Mouse (Mus musculus) CH12.LX (cell line): ENCODE measurements around the gene Mrtfb. TPM values are rescaled to one million over a fixed set of nuclear protein-coding genes. Genes with fewer than 3 reads are reported as not detected.

ENCODE experiments used
- DNase-seq: peaks from one replicate; pipeline ENCODE4 v3.0.0-alpha.2; 2013; ENCODE audit errors: extremely low read depth
- H3K27ac ChIP-seq: 2 replicates; pipeline ENCODE4 v1.5.1; 2012; ENCODE audit warnings: low read depth, mild to moderate bottlenecking, control low read depth, moderate library complexity; ENCODE audit not compliant: insufficient read depth
- H3K27me3 ChIP-seq: replicated peaks from 2 replicates; pipeline ENCODE3; 2012; ENCODE audit warnings: inconsistent platforms
- H3K36me3 ChIP-seq, 2 experiments: replicated peaks in 1 of 2; 2 replicates each; pipeline versions ENCODE3 to v1.6.1; 2012; ENCODE audit warnings: inconsistent platforms in 1 of 2, low read length in 1 of 2, mild to moderate bottlenecking in 1 of 2, mixed read lengths in 1 of 2, moderate library complexity in 1 of 2; ENCODE audit not compliant: control insufficient read depth in 1 of 2, insufficient read depth in 1 of 2
- H3K4me1 ChIP-seq, 2 experiments: 2 replicates each; pipeline ENCODE4 v1.6.1; 2012; ENCODE audit warnings: inconsistent platforms in 1 of 2, moderate library complexity in 1 of 2; ENCODE audit not compliant: insufficient read depth in 2 of 2, control insufficient read depth in 1 of 2
- H3K4me2 ChIP-seq: 2 replicates; pipeline ENCODE4 v1.6.1; 2012; ENCODE audit warnings: low read depth, mild to moderate bottlenecking, control low read depth; ENCODE audit not compliant: poor library complexity, insufficient read depth, severe bottlenecking
- H3K4me3 ChIP-seq, 3 experiments: fragments of 150-350 bp in 1 of 3; sonication (generic) in 1 of 3; replicated peaks in 1 of 3; 2 replicates each; pipeline versions ENCODE3 to v1.5.1; 2011 to 2012; ENCODE audit warnings: low read depth in 2 of 3, low read length in 2 of 3, mild to moderate bottlenecking in 2 of 3, moderate library complexity in 2 of 3, control low read depth in 1 of 3, improper control_type of control experiment in 1 of 3, inconsistent platforms in 1 of 3, mixed read lengths in 1 of 3; ENCODE audit not compliant: poor library complexity in 1 of 3
- H3K79me2 ChIP-seq: replicated peaks from 2 replicates; pipeline ENCODE4 v1.6.1; 2012; ENCODE audit warnings: mild to moderate bottlenecking, moderate library complexity; ENCODE audit not compliant: control insufficient read depth, poor library complexity, insufficient read depth, severe bottlenecking; ENCODE audit errors: extremely low read depth
- H3K9ac ChIP-seq: 2 replicates; pipeline ENCODE4 v1.6.1; 2012; ENCODE audit warnings: low read depth, mild to moderate bottlenecking, control low read depth, moderate library complexity; ENCODE audit not compliant: insufficient read depth
- H3K9me3 ChIP-seq: replicated peaks from 2 replicates; pipeline ENCODE3; 2012; ENCODE audit warnings: low read length, inconsistent platforms, mixed read lengths
- CHD1 ChIP-seq: IDR thresholded peaks from 2 replicates; pipeline ENCODE4 v1.6.1; 2012; ENCODE audit warnings: low read depth, low read length, improper control_type of control experiment, inconsistent platforms
- E2F4 ChIP-seq: IDR thresholded peaks from 2 replicates; pipeline ENCODE4 v1.6.1; 2011; ENCODE audit warnings: low read depth, low read length, improper control_type of control experiment; ENCODE audit not compliant: insufficient replicate concordance
- EP300 ChIP-seq: IDR thresholded peaks from 2 replicates; pipeline ENCODE4 v1.6.1; 2011; ENCODE audit warnings: low read length, improper control_type of control experiment
- GABPA ChIP-seq: IDR thresholded peaks from 2 replicates; pipeline ENCODE4 v1.6.1; 2012; ENCODE audit warnings: low read depth, low read length, improper control_type of control experiment, inconsistent platforms; ENCODE audit not compliant: insufficient replicate concordance
- IRF4 ChIP-seq: IDR thresholded peaks from 2 replicates; pipeline ENCODE4 v1.6.1; 2014; ENCODE audit warnings: low read depth, mild to moderate bottlenecking, inconsistent platforms, low read length, improper control_type of control experiment
- JUND ChIP-seq: conservative IDR thresholded peaks from 2 replicates; pipeline ENCODE4 v1.6.1; 2011; ENCODE audit warnings: low read depth, low read length, improper control_type of control experiment
- KAT2A ChIP-seq: IDR thresholded peaks from 2 replicates; pipeline ENCODE4 v1.6.1; 2012; ENCODE audit warnings: low read length, improper control_type of control experiment, inconsistent platforms; ENCODE audit not compliant: insufficient replicate concordance
- MAX ChIP-seq: IDR thresholded peaks from 2 replicates; pipeline ENCODE4 v1.6.1; 2011; ENCODE audit warnings: low read length, improper control_type of control experiment
- MEF2A ChIP-seq: IDR thresholded peaks from 2 replicates; pipeline ENCODE4 v1.6.1; 2014; ENCODE audit warnings: low read depth, mild to moderate bottlenecking, inconsistent platforms, low read length, improper control_type of control experiment, borderline replicate concordance
- NELFE ChIP-seq: IDR thresholded peaks from 2 replicates; pipeline ENCODE4 v1.6.1; 2011; ENCODE audit warnings: low read depth, low read length, improper control_type of control experiment
- PAX5 ChIP-seq: IDR thresholded peaks from 2 replicates; pipeline ENCODE4 v1.6.1; 2012; ENCODE audit warnings: low read length, inconsistent platforms, mixed read lengths
- POLR2AphosphoS2 ChIP-seq: IDR thresholded peaks from 2 replicates; pipeline ENCODE4 v1.6.1; 2011; ENCODE audit warnings: low read depth, low read length, improper control_type of control experiment
- RCOR1 ChIP-seq: conservative IDR thresholded peaks from 2 replicates; pipeline ENCODE4 v1.6.1; 2012; ENCODE audit warnings: low read depth, mild to moderate bottlenecking, inconsistent platforms, low read length, improper control_type of control experiment
- UBTF ChIP-seq: IDR thresholded peaks from 2 replicates; pipeline ENCODE4 v1.6.1; 2012; ENCODE audit warnings: low read depth, mild to moderate bottlenecking, inconsistent platforms, low read length, improper control_type of control experiment, moderate library complexity
- USF1 ChIP-seq: IDR thresholded peaks from 2 replicates; pipeline ENCODE4 v1.6.1; 2014; ENCODE audit warnings: low read depth, mild to moderate bottlenecking, inconsistent platforms, low read length, improper control_type of control experiment
- USF2 ChIP-seq: conservative IDR thresholded peaks from 2 replicates; pipeline ENCODE4 v1.6.1; 2011; ENCODE audit warnings: low read depth, low read length, improper control_type of control experiment
- ZMIZ1 ChIP-seq: IDR thresholded peaks from 2 replicates; pipeline ENCODE4 v1.6.1; 2012; ENCODE audit warnings: low read depth, mild to moderate bottlenecking, inconsistent platforms, low read length, improper control_type of control experiment
- dilution Hi-C: fragments of 300-500 bp; cut with MboI; formaldehyde crosslinking; loops from 2 replicates; pipeline ENCODE4 v1.14.3; 2020; ENCODE audit warnings: low sequenced_read_pairs; ENCODE audit not compliant: extremely low pct_unique_long_range_greater_than_20kb, extremely low pct_ligation_motif_present
- in situ Hi-C: fragments of 300-500 bp; cut with MboI; formaldehyde crosslinking; loops from 3 replicates; pipeline ENCODE4 v1.14.3; 2019; ENCODE audit warnings: low sequenced_read_pairs, low pct_ligation_motif_present, low pct_unique_long_range_greater_than_20kb, mixed read lengths
- polyA plus RNA-seq: library from polyadenylated mRNA; unstranded; fragments of >175 nt; gene quantifications from 2 replicates; pipeline ENCODE4 v1.2.1, GENCODE M21; 2012; ENCODE audit warnings: low read depth; ENCODE audit not compliant: insufficient read length
- total RNA-seq, 2 experiments: library from RNA; depleted of rRNA; stranded (reverse); fragments of 300-350 nt in 1 of 2; fragments of >200 nt in 1 of 2; gene quantifications; 2 replicates each; pipeline ENCODE4 v1.2.3; 2012 to 2014

Mrtfb gene
- total and polyA plus RNA-seq, 3 experiments, result 3.2 to 9.4 (median 4.4) TPM

DNA sequence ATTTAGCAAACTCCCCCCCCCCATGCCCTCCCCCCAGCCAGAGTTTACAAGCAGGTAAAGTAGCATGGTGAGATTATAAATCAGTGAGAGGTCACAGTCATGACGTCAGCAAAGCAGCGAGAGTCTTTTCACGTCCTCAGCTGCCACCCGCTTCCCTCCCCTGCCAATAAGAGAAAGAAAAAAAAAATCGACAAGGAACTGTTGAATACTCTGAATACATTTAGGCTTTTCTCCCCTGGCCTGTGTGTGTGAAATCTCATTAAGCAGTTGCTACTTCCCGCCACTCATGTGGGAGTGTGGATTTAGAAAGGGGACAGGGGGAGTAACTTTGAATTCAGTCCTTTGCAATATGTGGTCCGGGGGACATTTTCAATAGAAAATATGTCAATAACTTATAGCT, 194.6 kb downstream of the Mrtfb start:
- dilution Hi-C loops, result no loop called here
- TF ChIP-seq CHD1 (no peak), KAT2A (no peak), JUND (no peak)
- Histone ChIP-seq H3K4me3 (no peak overlapping the region), H3K9ac (no peak overlapping the region), H3K27ac (no peak overlapping the region), H3K4me2 (no peak overlapping the region), H3K27me3 (no peaks in the 10 kb centered on the region), H3K36me3 (no peaks in the 10 kb centered on the region), H3K9me3 (no peaks in the 10 kb centered on the region), H3K4me1 (no peaks in the 10 kb centered on the region), H3K79me2 (no peaks in the 10 kb centered on the region)
- in situ Hi-C loops, result no loop called here
- no peak for DNase-seq

GRCm38 (mm10) chr16:13451991-13452390, 195.7 kb downstream of the Mrtfb start:
- H3K27ac ChIP-seq, result no peak overlapping the region
- no peaks in the 10 kb centered on the region for H3K36me3 ChIP-seq
- DNase-seq, result no peak
- H3K27me3 ChIP-seq, result peaks cover 2% of the 10 kb centered on the region
- no peak overlapping the region for H3K9ac ChIP-seq
- no peaks in the 10 kb centered on the region for H3K79me2 ChIP-seq
- no peak overlapping the region for H3K4me3 ChIP-seq
- in situ Hi-C loops, result no loop called here
- no peaks in the 10 kb centered on the region for H3K9me3 ChIP-seq
- dilution Hi-C loops, result no loop called here
- H3K4me1 ChIP-seq, result no peaks in the 10 kb centered on the region
- no peak overlapping the region for H3K4me2 ChIP-seq
- TF ChIP-seq POLR2AphosphoS2, result no peak
- TF ChIP-seq USF2, result no peak
- TF ChIP-seq GABPA, result no peak
- TF ChIP-seq PAX5, result no peak
- TF ChIP-seq E2F4, result no peak
- no peak for TF ChIP-seq ZMIZ1
- no peak for TF ChIP-seq MEF2A
- no peak for TF ChIP-seq IRF4
- no peak for TF ChIP-seq NELFE
- no peak for TF ChIP-seq MAX
- no peak for TF ChIP-seq USF1
- TF ChIP-seq JUND, result no peak
- TF ChIP-seq EP300, result no peak
- TF ChIP-seq RCOR1, result no peak
- TF ChIP-seq UBTF, result no peak
